Mouse (Mus musculus): ENCODE measurements around the gene Dnmt3l. TPM values are rescaled to one million over a fixed set of nuclear protein-coding genes. Genes with fewer than 3 reads are reported as not detected.
A peak's percentile ranks its signal among the peaks of the same experiment; 100 is the strongest.

The Dnmt3l gene
- polyA plus RNA-seq, 1 experiment from 2014 or later = 0.13 TPM

- Histone ChIP-seq H3K9ac (no peak overlapping the region), H3K4me2 (no peak overlapping the region), H3K4me3 (no peak overlapping the region), H3K36me3 (no peaks in the 10 kb centered on the region), H3K4me1 (no peaks in the 10 kb centered on the region), H3K27ac (replicated peaks) (no peak overlapping the region), H3K9me3 (no peaks in the 10 kb centered on the region), H3K27me3 (replicated peaks) (peaks cover 9% of the 10 kb centered on the region; the same call in 1 of the 2 replicates)
- 63% methylated on average over 2 of the region's 2 CpGs for WGBS
- ATAC-seq (ENCODE audit: extremely low read depth, insufficient number of reproducible peaks, low FRiP score, low TSS enrichment) = no peak
Measured at GRCm38 (mm10) chr10:78031987-78032386, 9.8 kb upstream of the Dnmt3l start.

DNA sequence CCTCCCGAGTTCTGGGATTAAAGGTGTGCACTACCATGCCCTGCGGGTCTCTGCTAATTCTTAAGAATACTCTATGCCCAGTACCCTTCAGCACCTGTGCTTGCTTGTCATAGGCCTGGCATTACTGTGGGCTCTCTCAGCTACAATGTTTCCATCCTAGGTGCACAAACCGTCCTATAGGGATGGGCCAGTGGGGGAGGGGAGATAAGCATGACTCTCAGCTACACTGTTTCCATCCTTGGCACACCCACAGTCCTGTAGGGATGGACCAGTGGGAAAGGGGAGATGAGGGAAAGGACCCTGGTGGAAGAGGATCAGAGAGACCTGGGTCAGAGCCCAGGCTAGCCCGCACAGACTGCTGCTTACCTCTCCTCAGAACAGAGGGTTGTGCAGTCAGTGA, 4.6 kb upstream of the Dnmt3l start:
- ATAC-seq (ENCODE audit: extremely low read depth, insufficient number of reproducible peaks, low FRiP score, low TSS enrichment) = no peak
- Histone ChIP-seq H3K27ac (replicated peaks) (no peak overlapping the region), H3K4me3 (no peak overlapping the region), H3K36me3 (no peaks in the 10 kb centered on the region), H3K9me3 (no peaks in the 10 kb centered on the region), H3K4me1 (no peaks in the 10 kb centered on the region), H3K4me2 (no peak overlapping the region), H3K9ac (no peak overlapping the region), H3K27me3 (replicated peaks) (peaks cover 20% of the 10 kb centered on the region)
- WGBS = 65% methylated on average over 4 of the region's 4 CpGs

GRCm38 (mm10) chr10:78042096-78042495, 349 bp downstream of the Dnmt3l start:
- Histone ChIP-seq H3K4me3 (no peak overlapping the region), H3K9me3 (no peaks in the 10 kb centered on the region), H3K27ac (replicated peaks) (no peak overlapping the region), H3K4me2 (no peak overlapping the region), H3K9ac (no peak overlapping the region), H3K27me3 (replicated peaks) (peaks cover 34% of the 10 kb centered on the region), H3K36me3 (no peaks in the 10 kb centered on the region), H3K4me1 (peaks cover 9% of the 10 kb centered on the region; the same call in 1 of the 2 replicates)
- WGBS = 65% methylated on average over 7 of the region's 7 CpGs
- ATAC-seq (ENCODE audit: extremely low read depth, insufficient number of reproducible peaks, low FRiP score, low TSS enrichment) = no peak

- Histone ChIP-seq H3K27ac (replicated peaks) (no peak overlapping the region), H3K4me3 (peak overlapping the region; percentile 40), H3K9me3 (no peaks in the 10 kb centered on the region), H3K4me2 (peak overlapping the region; percentile 65), H3K27me3 (replicated peaks) (peaks cover 34% of the 10 kb centered on the region), H3K4me1 (peaks cover 9% of the 10 kb centered on the region; the same call in 1 of the 2 replicates), H3K9ac (no peak overlapping the region; the same call in 1 of the 2 replicates), H3K36me3 (no peaks in the 10 kb centered on the region)
- 50% methylated on average over 14 of the region's 14 CpGs for WGBS
- no peak for ATAC-seq (ENCODE audit: extremely low read depth, insufficient number of reproducible peaks, low FRiP score, low TSS enrichment)
Measured at GRCm38 (mm10) chr10:78042697-78043405, 1.1 kb downstream of the Dnmt3l start.

DNA sequence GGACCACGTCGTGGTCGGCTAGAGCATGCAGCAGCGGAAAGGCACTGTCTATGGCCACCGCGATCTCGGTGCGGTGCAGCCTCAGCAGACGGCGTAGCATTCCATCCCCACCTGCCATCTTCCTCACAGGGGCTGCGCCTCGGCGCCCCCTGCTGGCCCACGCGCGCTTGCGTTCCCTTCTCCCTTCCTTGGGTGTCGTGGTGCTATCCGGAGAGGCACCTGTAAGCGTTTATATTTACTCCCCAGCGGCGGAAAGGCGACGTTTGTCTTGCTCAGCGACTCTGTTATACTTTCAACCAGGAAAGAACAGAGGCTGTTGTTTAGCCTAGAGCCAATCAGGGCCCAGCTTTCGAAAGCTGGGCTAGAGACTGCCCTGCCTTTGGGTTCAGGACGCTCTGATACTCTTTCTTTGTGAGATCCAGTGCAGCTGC, 1.7 kb downstream of the Dnmt3l start, which contains the start of gene Aire:
TSS of gene Aire (minus strand) at position 205 of the 431 bp plus-strand sequence.
- no peak for ATAC-seq (ENCODE audit: extremely low read depth, insufficient number of reproducible peaks, low FRiP score, low TSS enrichment)
- Histone ChIP-seq H3K36me3 (no peaks in the 10 kb centered on the region), H3K27ac (replicated peaks) (no peak within 1 kb of the TSS), H3K4me2 (peak within 1 kb of the TSS; percentile 65), H3K4me1 (peaks cover 9% of the 10 kb centered on the region; the same call in 1 of the 2 replicates), H3K27me3 (replicated peaks) (peaks cover 34% of the 10 kb centered on the region), H3K9me3 (no peaks in the 10 kb centered on the region), H3K4me3 (peak within 1 kb of the TSS; percentile 40), H3K9ac (peak within 1 kb of the TSS; percentile 67)
- WGBS = 3% methylated on average over 27 of the region's 27 CpGs

DNA sequence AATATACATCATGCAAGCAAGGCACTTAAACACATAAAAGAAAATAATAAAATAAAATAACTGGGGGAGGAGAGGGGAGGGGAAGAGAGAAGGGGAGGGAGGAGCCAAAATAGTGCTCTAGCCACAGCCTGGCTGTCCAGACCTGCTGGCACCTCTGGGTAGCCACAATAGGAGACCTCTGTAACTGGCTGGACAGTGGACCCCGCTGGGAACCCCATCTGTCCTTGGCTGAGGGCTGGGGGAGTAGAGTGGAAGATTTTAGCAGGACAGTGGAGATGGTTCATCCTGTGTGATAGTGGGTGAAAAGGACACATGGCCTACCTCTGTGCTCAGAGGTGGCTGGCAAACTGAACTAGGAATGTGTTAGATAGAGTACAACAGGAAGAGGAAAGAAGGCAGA, 2.8 kb downstream of the Dnmt3l start:
- H3K9ac ChIP-seq = no peak overlapping the region
- H3K27me3 ChIP-seq (replicated peaks) = peaks cover 34% of the 10 kb centered on the region
- WGBS = 48% methylated on average over 1 of the region's 1 CpGs
- no peaks in the 10 kb centered on the region for H3K36me3 ChIP-seq
- H3K4me1 ChIP-seq = peaks cover 9% of the 10 kb centered on the region; the same call in 1 of the 2 replicates
- H3K9me3 ChIP-seq = no peaks in the 10 kb centered on the region
- no peak overlapping the region for H3K4me2 ChIP-seq
- H3K4me3 ChIP-seq = no peak overlapping the region
- ATAC-seq (ENCODE audit: extremely low read depth, insufficient number of reproducible peaks, low FRiP score, low TSS enrichment) = no peak
- H3K27ac ChIP-seq (replicated peaks) = no peak overlapping the region

GRCm38 (mm10) chr10:78046388-78046787, 4.6 kb downstream of the Dnmt3l start:
- Histone ChIP-seq H3K27ac (replicated peaks) (no peak overlapping the region), H3K4me3 (no peak overlapping the region), H3K36me3 (no peaks in the 10 kb centered on the region), H3K4me1 (peaks cover 9% of the 10 kb centered on the region; the same call in 1 of the 2 replicates), H3K4me2 (no peak overlapping the region), H3K27me3 (replicated peaks) (peaks cover 39% of the 10 kb centered on the region), H3K9ac (no peak overlapping the region), H3K9me3 (no peaks in the 10 kb centered on the region)
- 79% methylated on average over 4 of the region's 4 CpGs for WGBS
- no peak for ATAC-seq (ENCODE audit: extremely low read depth, insufficient number of reproducible peaks, low FRiP score, low TSS enrichment)

DNA sequence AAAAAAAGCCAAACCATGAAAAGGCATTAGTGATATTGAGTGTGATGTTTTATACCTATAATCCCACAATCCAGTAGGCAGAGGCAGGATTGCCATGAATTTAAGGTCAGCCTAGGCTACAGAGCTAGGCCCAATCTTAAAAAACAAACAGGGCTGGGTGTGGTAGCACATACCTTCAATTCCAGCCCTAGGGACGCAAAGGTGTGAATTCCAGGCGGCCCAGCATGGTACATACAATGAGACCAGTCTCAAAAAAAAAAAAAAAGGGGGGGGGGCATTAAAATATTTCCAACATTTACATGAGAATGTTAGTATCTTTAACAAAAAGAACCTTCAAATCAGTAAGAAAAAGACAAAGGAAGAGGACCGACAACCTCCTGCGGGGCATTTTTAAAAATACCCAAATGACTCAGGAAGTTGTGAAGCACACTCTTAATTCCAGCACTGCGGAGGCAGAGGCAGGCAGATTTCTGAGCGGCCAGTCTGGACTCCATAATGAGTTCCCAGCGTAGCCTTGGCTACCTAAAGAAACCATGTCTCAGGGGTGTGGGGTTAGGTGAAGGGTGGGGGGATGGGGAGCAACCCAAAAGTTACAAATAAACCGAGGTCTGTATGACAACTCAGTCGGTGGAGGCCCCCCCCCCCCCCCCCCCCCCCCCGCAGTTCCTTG, 6.4 kb downstream of the Dnmt3l start:
- Histone ChIP-seq H3K9me3 (no peaks in the 10 kb centered on the region), H3K4me2 (no peak overlapping the region), H3K9ac (no peak overlapping the region), H3K36me3 (no peaks in the 10 kb centered on the region), H3K4me1 (peaks cover 7% of the 10 kb centered on the region; the same call in 1 of the 2 replicates), H3K27ac (replicated peaks) (no peak overlapping the region), H3K27me3 (replicated peaks) (peaks cover 22% of the 10 kb centered on the region), H3K4me3 (no peak overlapping the region)
- WGBS = 77% methylated on average over 9 of the region's 10 CpGs
- no peak for ATAC-seq (ENCODE audit: extremely low read depth, insufficient number of reproducible peaks, low FRiP score, low TSS enrichment)

GRCm38 (mm10) chr10:78049519-78050035, 7.8 kb downstream of the Dnmt3l start:
- no peaks in the 10 kb centered on the region for H3K9me3 ChIP-seq
- H3K4me1 ChIP-seq = no peaks in the 10 kb centered on the region
- H3K9ac ChIP-seq = no peak overlapping the region
- peaks cover 10% of the 10 kb centered on the region for H3K27me3 ChIP-seq (replicated peaks)
- ATAC-seq (ENCODE audit: extremely low read depth, insufficient number of reproducible peaks, low FRiP score, low TSS enrichment) = no peak
- no peaks in the 10 kb centered on the region for H3K36me3 ChIP-seq
- H3K4me2 ChIP-seq = no peak overlapping the region
- 48% methylated on average over 11 of the region's 11 CpGs for WGBS
- no peak overlapping the region for H3K4me3 ChIP-seq
- no peak overlapping the region for H3K27ac ChIP-seq (replicated peaks)

DNA sequence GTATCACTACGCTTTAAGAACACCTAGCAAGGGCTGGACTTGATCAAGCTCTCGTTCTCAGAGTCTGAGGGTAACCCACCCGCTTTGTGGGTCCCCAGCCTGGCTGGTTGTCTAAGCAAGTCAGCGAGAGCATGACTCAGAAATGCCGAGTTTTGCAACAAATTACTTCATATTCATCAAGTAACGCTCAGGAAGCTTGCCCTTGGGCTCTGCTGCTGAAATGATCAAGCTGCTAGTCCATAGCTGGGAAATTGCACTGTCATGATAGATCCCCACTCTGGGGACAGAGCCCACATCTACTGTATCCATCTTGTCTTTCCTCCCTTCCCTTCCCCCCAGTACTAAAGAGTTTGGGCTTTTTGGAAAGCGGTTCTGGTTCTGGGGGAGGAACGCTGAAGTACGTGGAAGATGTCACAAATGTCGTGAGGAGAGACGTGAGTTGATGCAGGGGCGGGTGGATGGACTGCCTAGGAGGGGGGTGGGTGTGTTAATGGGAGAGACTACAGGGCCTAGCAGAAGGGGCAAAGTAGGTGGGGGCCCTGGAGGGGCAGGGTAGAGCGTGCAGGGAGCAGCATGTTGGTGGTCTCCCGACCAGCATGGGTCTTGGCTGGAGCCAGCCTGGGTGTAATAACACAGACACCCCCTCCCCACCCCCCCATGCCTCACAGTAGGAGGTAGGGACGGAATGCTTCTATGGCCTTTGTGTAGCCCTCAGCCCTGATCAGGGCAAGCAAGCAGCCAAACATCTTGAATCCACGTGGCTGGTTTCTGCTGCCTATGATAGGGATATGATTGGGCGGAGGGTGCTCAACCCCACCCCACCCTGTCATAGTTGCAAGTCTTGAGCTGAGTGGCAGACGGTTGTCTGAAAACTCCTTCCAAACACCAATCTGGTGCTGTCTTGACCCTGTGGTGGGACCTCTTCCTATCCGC, 13.2 kb downstream of the Dnmt3l start:
- no peaks in the 10 kb centered on the region for H3K36me3 ChIP-seq
- no peaks in the 10 kb centered on the region for H3K9me3 ChIP-seq
- no peak overlapping the region for H3K4me3 ChIP-seq
- H3K4me2 ChIP-seq = no peak overlapping the region
- H3K4me1 ChIP-seq = no peaks in the 10 kb centered on the region
- H3K27ac ChIP-seq (replicated peaks) = no peak overlapping the region
- no peak overlapping the region for H3K9ac ChIP-seq
- peaks cover 16% of the 10 kb centered on the region for H3K27me3 ChIP-seq (replicated peaks)
- WGBS = 62% methylated on average over 19 of the region's 19 CpGs
- no peak for ATAC-seq (ENCODE audit: extremely low read depth, insufficient number of reproducible peaks, low FRiP score, low TSS enrichment)

DNA sequence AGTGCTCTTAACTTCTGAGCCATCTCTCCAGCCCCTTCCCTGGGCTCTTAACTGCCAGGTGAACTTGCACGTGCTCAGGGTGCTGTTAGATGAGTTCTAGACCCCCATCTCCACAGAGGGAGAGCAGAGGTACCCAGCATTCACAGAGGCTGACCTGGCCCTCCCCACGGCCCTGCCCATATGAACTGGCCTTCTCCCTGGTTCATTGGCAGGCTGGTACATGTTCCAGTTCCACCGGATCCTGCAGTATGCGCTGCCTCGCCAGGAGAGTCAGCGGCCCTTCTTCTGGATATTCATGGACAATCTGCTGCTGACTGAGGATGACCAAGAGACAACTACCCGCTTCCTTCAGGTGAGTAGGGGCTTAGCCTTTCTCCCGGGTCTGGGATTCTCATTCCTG, 15.3 kb downstream of the Dnmt3l start:
- Histone ChIP-seq H3K9me3 (no peaks in the 10 kb centered on the region), H3K36me3 (no peaks in the 10 kb centered on the region), H3K4me1 (no peaks in the 10 kb centered on the region), H3K9ac (no peak overlapping the region), H3K4me3 (no peak overlapping the region), H3K27me3 (replicated peaks) (peaks cover 8% of the 10 kb centered on the region; the same call in 1 of the 2 replicates), H3K27ac (replicated peaks) (no peak overlapping the region), H3K4me2 (no peak overlapping the region)
- WGBS = 85% methylated on average over 8 of the region's 8 CpGs
- no peak for ATAC-seq (ENCODE audit: extremely low read depth, insufficient number of reproducible peaks, low FRiP score, low TSS enrichment)

All from heart, embryonic 13.5 days (tissue).